Mouse (Mus musculus): ENCODE results near the gene Scand1. TPM values are rescaled to one million over a fixed set of nuclear protein-coding genes. Genes with fewer than 3 reads are reported as not detected.

Gene Scand1
- total RNA-seq, 2 experiments from 2014 or later = 106 to 113 TPM

GRCm38 (mm10) chr2:156309948-156310347 lies 2.6 kb downstream of the Scand1 start:
- no peak for DNase-seq (ENCODE audit: low spot score in 2 of 2)

- no peak for DNase-seq (ENCODE audit: low spot score in 2 of 2)
Observed at GRCm38 (mm10) chr2:156307261-156307660, 5.2 kb downstream of the Scand1 start.

- DNase-seq (ENCODE audit: low spot score in 2 of 2) = peak in 1 of 2 experiments; percentile 27
Observed at GRCm38 (mm10) chr2:156305818-156306217, 6.7 kb downstream of the Scand1 start.

GRCm38 (mm10) chr2:156304351-156304750 lies 8.2 kb downstream of the Scand1 start:
- no peak for DNase-seq (ENCODE audit: low spot score in 2 of 2)

- DNase-seq (ENCODE audit: low spot score in 2 of 2) = no peak
Observed at GRCm38 (mm10) chr2:156302063-156302462, 10.4 kb downstream of the Scand1 start.

GRCm38 (mm10) chr2:156298458-156298857 lies 14.0 kb downstream of the Scand1 start:
- no peak for DNase-seq (ENCODE audit: low spot score in 2 of 2)

- no peak for DNase-seq (ENCODE audit: low spot score in 2 of 2)
Observed at GRCm38 (mm10) chr2:156297653-156298052, 14.9 kb downstream of the Scand1 start.

- no peak for DNase-seq (ENCODE audit: low spot score in 2 of 2)
Observed at GRCm38 (mm10) chr2:156296190-156296589, 16.3 kb downstream of the Scand1 start.

- no peak for DNase-seq (ENCODE audit: low spot score in 2 of 2)
Observed at GRCm38 (mm10) chr2:156295601-156296063, 16.9 kb downstream of the Scand1 start.

GRCm38 (mm10) chr2:156291998-156292397 lies 20.5 kb downstream of the Scand1 start:
- no peak for DNase-seq (ENCODE audit: low spot score in 2 of 2)

- no peak for DNase-seq (ENCODE audit: low spot score in 2 of 2)
Observed at GRCm38 (mm10) chr2:156289552-156290160, 22.8 kb downstream of the Scand1 start.

- DNase-seq (ENCODE audit: low spot score in 2 of 2) = no peak
Observed at GRCm38 (mm10) chr2:156288222-156288621, 24.3 kb downstream of the Scand1 start.

- DNase-seq (ENCODE audit: low spot score in 2 of 2) = no peak
Observed at GRCm38 (mm10) chr2:156286733-156287132, 25.8 kb downstream of the Scand1 start.

- no peak for DNase-seq (ENCODE audit: low spot score in 2 of 2)
Observed at GRCm38 (mm10) chr2:156285161-156285560, 27.3 kb downstream of the Scand1 start.

- DNase-seq (ENCODE audit: low spot score in 2 of 2) = no peak
Observed at GRCm38 (mm10) chr2:156281227-156281626, 31.3 kb downstream of the Scand1 start.

GRCm38 (mm10) chr2:156278226-156279017 lies 34.1 kb downstream of the Scand1 start:
- DNase-seq (ENCODE audit: low spot score in 2 of 2) = peak; percentile 79 to 84

GRCm38 (mm10) chr2:156272553-156272952 lies 40.0 kb downstream of the Scand1 start:
- no peak for DNase-seq (ENCODE audit: low spot score in 2 of 2)

GRCm38 (mm10) chr2:156267636-156268035 lies 44.9 kb downstream of the Scand1 start:
- no peak for DNase-seq (ENCODE audit: low spot score in 2 of 2)

GRCm38 (mm10) chr2:156263204-156263893 lies 49.2 kb downstream of the Scand1 start:
- DNase-seq (ENCODE audit: low spot score in 2 of 2) = no peak

All from layer of hippocampus, postnatal 14 days (tissue).